Mouse (Mus musculus): ENCODE data around the gene Gars. TPM values are rescaled to one million over a fixed set of nuclear protein-coding genes. Genes with fewer than 3 reads are reported as not detected.

Gars gene
- polyA plus RNA-seq, 1 experiment: 40.1 TPM

GRCm38 (mm10) chr6:55061328-55061727, 23.5 kb downstream of the Gars start:
- Histone ChIP-seq H3K27ac (ENCODE audit: control insufficient read depth, insufficient read depth, low read length) (no peak overlapping the region), H3K36me3 (ENCODE audit: control insufficient read depth, insufficient read depth, low read length) (peaks cover 69% of the 10 kb centered on the region), H3K4me3 (ENCODE audit: control insufficient read depth, insufficient read depth, low read length) (no peak overlapping the region), H3K4me1 (replicated peaks; ENCODE audit: control insufficient read depth, insufficient read depth, low read length) (no peaks in the 10 kb centered on the region), H3K27me3 (ENCODE audit: control insufficient read depth, insufficient read depth, low read length) (no peaks in the 10 kb centered on the region)
- DNase-seq: no peak
- TF ChIP-seq POLR2A (IDR thresholded peaks at IDR 0.05; ENCODE audit: control insufficient read depth, extremely low read depth, insufficient read depth, low read length, poor library complexity): no peak
- no peak for TF ChIP-seq CTCF (IDR thresholded peaks at IDR 0.05; ENCODE audit: borderline replicate concordance, control insufficient read depth, extremely low read depth, insufficient read depth, low read length, poor library complexity)
- WGBS: 95% methylated on average over 11 of the region's 11 CpGs

- 95% methylated on average over 5 of the region's 5 CpGs for WGBS
- DNase-seq: no peak
- TF ChIP-seq CTCF (IDR thresholded peaks at IDR 0.05; ENCODE audit: borderline replicate concordance, control insufficient read depth, extremely low read depth, insufficient read depth, low read length, poor library complexity) (no peak), POLR2A (IDR thresholded peaks at IDR 0.05; ENCODE audit: control insufficient read depth, extremely low read depth, insufficient read depth, low read length, poor library complexity) (no peak)
- Histone ChIP-seq H3K4me1 (replicated peaks; ENCODE audit: control insufficient read depth, insufficient read depth, low read length) (no peaks in the 10 kb centered on the region), H3K27me3 (ENCODE audit: control insufficient read depth, insufficient read depth, low read length) (no peaks in the 10 kb centered on the region), H3K27ac (ENCODE audit: control insufficient read depth, insufficient read depth, low read length) (no peak overlapping the region), H3K4me3 (ENCODE audit: control insufficient read depth, insufficient read depth, low read length) (no peak overlapping the region), H3K36me3 (ENCODE audit: control insufficient read depth, insufficient read depth, low read length) (peaks cover 70% of the 10 kb centered on the region)
Measured at GRCm38 (mm10) chr6:55062200-55062599, 24.4 kb downstream of the Gars start.

- Histone ChIP-seq H3K4me1 (replicated peaks; ENCODE audit: control insufficient read depth, insufficient read depth, low read length) (no peaks in the 10 kb centered on the region), H3K27me3 (ENCODE audit: control insufficient read depth, insufficient read depth, low read length) (no peaks in the 10 kb centered on the region), H3K4me3 (ENCODE audit: control insufficient read depth, insufficient read depth, low read length) (no peak overlapping the region), H3K36me3 (ENCODE audit: control insufficient read depth, insufficient read depth, low read length) (peaks cover 77% of the 10 kb centered on the region), H3K27ac (ENCODE audit: control insufficient read depth, insufficient read depth, low read length) (no peak overlapping the region)
- TF ChIP-seq POLR2A (IDR thresholded peaks at IDR 0.05; ENCODE audit: control insufficient read depth, extremely low read depth, insufficient read depth, low read length, poor library complexity): no peak
- TF ChIP-seq CTCF (IDR thresholded peaks at IDR 0.05; ENCODE audit: borderline replicate concordance, control insufficient read depth, extremely low read depth, insufficient read depth, low read length, poor library complexity): no peak
- DNase-seq: no peak
- WGBS: 96% methylated on average over 9 of the region's 9 CpGs
Measured at GRCm38 (mm10) chr6:55063793-55064476, 26.1 kb downstream of the Gars start.

GRCm38 (mm10) chr6:55064477-55064827, 26.6 kb downstream of the Gars start:
- H3K4me3 ChIP-seq (ENCODE audit: control insufficient read depth, insufficient read depth, low read length): no peak overlapping the region
- H3K36me3 ChIP-seq (ENCODE audit: control insufficient read depth, insufficient read depth, low read length): peaks cover 82% of the 10 kb centered on the region
- no peaks in the 10 kb centered on the region for H3K4me1 ChIP-seq (replicated peaks; ENCODE audit: control insufficient read depth, insufficient read depth, low read length)
- H3K27me3 ChIP-seq (ENCODE audit: control insufficient read depth, insufficient read depth, low read length): no peaks in the 10 kb centered on the region
- WGBS: 95% methylated on average over 7 of the region's 7 CpGs
- no peak overlapping the region for H3K27ac ChIP-seq (ENCODE audit: control insufficient read depth, insufficient read depth, low read length)
- no peak for DNase-seq
- TF ChIP-seq CTCF (IDR thresholded peaks at IDR 0.05; ENCODE audit: borderline replicate concordance, control insufficient read depth, extremely low read depth, insufficient read depth, low read length, poor library complexity) (no peak), POLR2A (IDR thresholded peaks at IDR 0.05; ENCODE audit: control insufficient read depth, extremely low read depth, insufficient read depth, low read length, poor library complexity) (no peak)

DNA sequence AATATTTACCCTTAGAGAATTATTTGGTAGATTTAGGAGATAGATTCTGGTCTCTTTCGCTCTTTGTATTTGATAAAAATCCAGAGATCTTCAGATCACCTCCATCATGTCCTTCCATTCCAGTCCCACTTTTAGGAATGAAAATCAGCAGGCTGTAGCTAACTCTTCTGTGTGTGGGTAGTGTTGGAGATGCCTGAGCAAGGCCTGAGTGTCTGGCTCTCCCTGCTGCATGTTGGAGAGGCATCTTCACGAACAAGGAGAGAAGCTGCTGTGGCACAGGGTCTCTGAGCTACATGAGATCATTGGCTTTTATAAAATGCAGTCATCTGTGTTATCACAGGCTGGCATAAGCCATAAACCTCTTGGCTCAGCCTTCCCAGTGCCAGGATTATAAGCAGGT, 28.1 kb downstream of the Gars start:
- no peak for DNase-seq
- H3K4me1 ChIP-seq (replicated peaks; ENCODE audit: control insufficient read depth, insufficient read depth, low read length): no peaks in the 10 kb centered on the region
- peaks cover 84% of the 10 kb centered on the region for H3K36me3 ChIP-seq (ENCODE audit: control insufficient read depth, insufficient read depth, low read length)
- TF ChIP-seq POLR2A (IDR thresholded peaks at IDR 0.05; ENCODE audit: control insufficient read depth, extremely low read depth, insufficient read depth, low read length, poor library complexity) (no peak), CTCF (IDR thresholded peaks at IDR 0.05; ENCODE audit: borderline replicate concordance, control insufficient read depth, extremely low read depth, insufficient read depth, low read length, poor library complexity) (no peak)
- 100% methylated on average over 2 of the region's 2 CpGs for WGBS
- H3K27me3 ChIP-seq (ENCODE audit: control insufficient read depth, insufficient read depth, low read length): no peaks in the 10 kb centered on the region
- no peak overlapping the region for H3K4me3 ChIP-seq (ENCODE audit: control insufficient read depth, insufficient read depth, low read length)
- H3K27ac ChIP-seq (ENCODE audit: control insufficient read depth, insufficient read depth, low read length): no peak overlapping the region

GRCm38 (mm10) chr6:55076561-55077255, 38.9 kb downstream of the Gars start:
- WGBS: 95% methylated on average over 4 of the region's 4 CpGs
- no peak overlapping the region for H3K4me3 ChIP-seq (ENCODE audit: control insufficient read depth, insufficient read depth, low read length)
- DNase-seq: no peak
- no peak overlapping the region for H3K27ac ChIP-seq (ENCODE audit: control insufficient read depth, insufficient read depth, low read length)
- no peaks in the 10 kb centered on the region for H3K4me1 ChIP-seq (replicated peaks; ENCODE audit: control insufficient read depth, insufficient read depth, low read length)
- TF ChIP-seq POLR2A (IDR thresholded peaks at IDR 0.05; ENCODE audit: control insufficient read depth, extremely low read depth, insufficient read depth, low read length, poor library complexity) (no peak), CTCF (IDR thresholded peaks at IDR 0.05; ENCODE audit: borderline replicate concordance, control insufficient read depth, extremely low read depth, insufficient read depth, low read length, poor library complexity) (no peak)
- peaks cover 71% of the 10 kb centered on the region for H3K36me3 ChIP-seq (ENCODE audit: control insufficient read depth, insufficient read depth, low read length)
- H3K27me3 ChIP-seq (ENCODE audit: control insufficient read depth, insufficient read depth, low read length): no peaks in the 10 kb centered on the region
